Mouse (Mus musculus): Measurements from ENCODE around the gene Ice1.

The Ice1 gene

GRCm38 (mm10) chr13:70574216-70574615, 63.2 kb downstream of the Ice1 start:
- DNase-seq (ENCODE audit: low read depth, low spot score) = no peak

- DNase-seq (ENCODE audit: low read depth, low spot score) = no peak
These were observed 69.5 kb downstream of the Ice1 start for GRCm38 (mm10) chr13:70567889-70568288.

DNA sequence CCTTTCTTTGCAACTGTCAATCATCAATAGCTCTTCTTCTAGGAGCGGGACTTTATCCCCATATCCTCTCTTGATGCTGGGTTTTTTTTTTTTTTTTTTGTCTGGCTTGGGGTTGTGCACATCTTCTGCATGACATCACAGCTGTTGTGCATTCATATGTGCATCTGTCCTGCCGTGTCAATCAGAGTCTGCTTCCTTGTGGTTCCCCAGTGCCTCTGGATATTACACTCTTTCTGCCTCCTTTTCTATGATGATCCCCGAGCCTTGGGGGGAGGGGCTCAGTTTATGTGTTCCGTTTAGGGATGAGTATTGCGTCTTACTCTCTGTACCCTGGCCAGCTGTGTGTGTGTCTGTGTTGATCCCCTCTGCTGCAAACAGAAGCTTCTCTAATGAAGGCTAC, 84.0 kb downstream of the Ice1 start:
- DNase-seq (ENCODE audit: low read depth, low spot score) = no peak

- no peak for DNase-seq (ENCODE audit: low read depth, low spot score)
These were observed 90.0 kb downstream of the Ice1 start for GRCm38 (mm10) chr13:70547457-70547856.

DNA sequence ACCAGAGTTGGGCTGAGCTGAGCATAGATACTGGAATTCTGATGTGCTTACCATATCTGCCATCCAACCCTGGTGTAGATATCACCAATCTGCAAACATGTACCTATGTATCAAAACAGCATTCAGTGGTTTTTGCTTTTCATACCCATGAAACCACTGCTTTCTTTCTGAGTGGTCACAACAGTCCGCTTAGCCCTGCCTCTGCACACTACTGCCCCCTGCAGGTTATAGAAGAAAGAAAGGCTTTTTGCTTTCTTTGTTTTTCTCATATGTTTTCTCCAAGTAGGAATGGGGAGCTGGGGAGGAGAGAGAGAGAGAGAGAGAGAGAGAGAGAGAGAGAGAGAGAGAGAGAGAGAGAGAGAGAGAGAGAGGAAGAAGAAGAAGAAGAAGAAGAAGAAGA, 92.2 kb downstream of the Ice1 start:
- peak; percentile 65 for DNase-seq (ENCODE audit: low read depth, low spot score)

GRCm38 (mm10) chr13:70539842-70540241, 97.6 kb downstream of the Ice1 start:
- DNase-seq (ENCODE audit: low read depth, low spot score) = no peak

DNA sequence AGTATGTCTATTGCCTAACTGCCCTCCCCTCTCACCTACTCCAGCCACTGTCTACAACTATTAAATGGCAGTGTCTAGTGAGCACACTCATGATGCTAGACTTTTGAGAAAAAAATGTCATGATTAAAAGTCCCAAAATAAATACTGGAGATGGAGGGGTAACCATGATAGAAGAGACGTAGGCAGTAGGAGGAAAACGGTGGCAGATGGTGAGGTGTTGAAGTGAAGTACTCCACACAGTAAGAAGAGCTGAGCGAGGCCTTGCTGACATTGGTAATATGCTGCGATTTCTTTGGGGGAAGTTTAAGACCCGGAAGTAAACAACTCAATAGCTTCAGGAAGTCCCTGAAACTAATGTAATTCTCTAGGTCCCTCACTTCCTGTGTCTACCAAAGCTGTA, 104.0 kb downstream of the Ice1 start:
- DNase-seq (ENCODE audit: low read depth, low spot score) = no peak

DNA sequence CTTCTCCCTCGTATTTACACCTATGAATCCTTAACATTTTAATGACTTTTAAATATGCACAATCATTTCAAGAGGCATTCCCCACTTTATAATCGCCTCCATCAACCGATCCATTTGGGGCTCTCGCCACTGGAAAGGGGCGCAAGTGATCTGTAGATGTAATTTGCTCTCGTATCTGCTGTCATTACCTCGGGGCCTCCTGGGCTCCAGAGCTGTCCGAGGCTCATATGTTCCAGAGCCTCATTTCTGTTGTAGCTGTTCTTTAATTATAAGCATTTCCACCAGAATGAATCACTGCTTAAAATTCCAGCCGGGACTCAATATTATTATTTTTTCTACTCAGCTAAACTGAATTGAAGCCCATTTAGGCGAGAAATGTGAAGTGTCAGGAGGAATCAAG, 104.7 kb downstream of the Ice1 start:
- no peak for DNase-seq (ENCODE audit: low read depth, low spot score)

GRCm38 (mm10) chr13:70517651-70518050, 119.8 kb downstream of the Ice1 start:
- DNase-seq (ENCODE audit: low read depth, low spot score) = no peak

GRCm38 (mm10) chr13:70515004-70515403, 122.4 kb downstream of the Ice1 start:
- DNase-seq (ENCODE audit: low read depth, low spot score) = no peak

GRCm38 (mm10) chr13:70510199-70510598, 127.2 kb downstream of the Ice1 start:
- DNase-seq (ENCODE audit: low read depth, low spot score) = no peak

- DNase-seq (ENCODE audit: low read depth, low spot score) = no peak
These were observed 127.9 kb downstream of the Ice1 start for GRCm38 (mm10) chr13:70509375-70510016.

DNA sequence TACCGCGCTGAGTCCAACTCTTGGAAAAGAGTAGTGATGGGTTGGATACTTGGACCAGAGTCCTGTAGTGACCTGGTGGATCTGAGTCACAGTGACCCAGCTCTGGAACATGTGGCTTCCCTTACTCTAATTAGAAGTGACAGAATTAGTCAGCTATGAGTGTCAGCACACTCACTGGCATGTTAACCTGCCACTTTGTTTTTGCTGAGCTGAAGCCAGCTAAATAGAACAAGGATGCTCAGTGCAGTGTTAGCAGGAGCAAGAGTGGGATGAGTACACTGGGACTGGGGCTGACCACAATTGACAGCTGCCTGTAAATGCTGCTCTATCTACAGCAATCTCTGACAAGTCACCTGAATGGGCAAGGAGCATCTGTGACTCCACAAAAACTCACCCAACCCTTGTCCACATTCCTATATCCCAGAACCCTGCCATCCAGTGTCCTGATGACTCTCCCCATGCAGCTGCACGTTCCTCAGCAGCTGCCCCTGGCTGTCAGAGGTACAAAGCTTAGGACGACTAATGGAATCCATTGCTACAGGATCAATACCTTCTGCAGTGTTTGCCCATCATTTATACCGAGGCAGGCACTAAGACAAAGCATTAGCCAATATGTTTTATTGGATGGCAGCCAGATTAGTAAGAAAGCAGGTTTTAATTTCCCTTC, 128.6 kb downstream of the Ice1 start:
- no peak for DNase-seq (ENCODE audit: low read depth, low spot score)
